Mouse (Mus musculus): ENCODE data around the gene Srpk2.

DNA sequence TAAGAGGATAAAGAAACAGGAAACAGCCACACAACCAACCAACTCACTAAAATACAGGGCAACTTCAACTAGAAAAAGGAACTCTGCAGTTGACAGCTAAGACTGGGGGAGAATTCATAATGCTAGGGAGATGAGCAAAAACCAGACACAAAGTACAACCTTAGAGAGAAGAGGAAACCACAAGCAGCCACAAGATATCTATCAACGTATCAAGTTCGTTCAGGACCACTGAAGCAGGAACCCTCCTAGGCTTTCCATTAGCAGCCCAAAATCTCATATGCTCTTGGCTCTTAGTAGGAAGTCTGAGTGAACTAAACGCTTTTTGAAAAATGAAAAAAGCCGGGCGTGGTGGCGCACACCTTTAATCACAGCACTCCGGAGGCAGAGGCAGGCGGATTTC lies 47.1 kb downstream of the Srpk2 start:
- no peak for TF ChIP-seq CTCF (IDR thresholded peaks at IDR 0.05; ENCODE audit: low read depth)
- no peak for TF ChIP-seq EP300 (optimal IDR thresholded peaks at IDR 0.05)
